Mouse (Mus musculus) E14TG2a.4 (cell line): ENCODE results near the gene Ppid.

Experiments
- CTCF ChIP-seq: conservative IDR thresholded peaks from 2 replicates; pipeline ENCODE4 v1.5.1; 2014; ENCODE audit warnings: low read length
- POU5F1 ChIP-seq: IDR thresholded peaks from 2 replicates; pipeline ENCODE4 v1.6.1; 2014; ENCODE audit warnings: low read length, borderline replicate concordance

- no peak for TF ChIP-seq CTCF
- TF ChIP-seq POU5F1: no peak
These were observed 29.1 kb upstream of the Ppid start for GRCm38 (mm10) chr3:79561784-79562715.
